Mouse (Mus musculus): ENCODE data around the gene Vmn2r112. TPM values are rescaled to one million over a fixed set of nuclear protein-coding genes. Genes with fewer than 3 reads are reported as not detected.
"Not testable (repeated sequence)": the region's sequence is repeated elsewhere in the genome, so short reads cannot be mapped to it uniquely, and the experiment has no call there.

Gene Vmn2r112
- not detected for total RNA-seq (2021)
- not detected in 2 replicates for polyA plus RNA-seq (2012; rRNA removed)
- long read RNA-seq, result 0 reads

DNA sequence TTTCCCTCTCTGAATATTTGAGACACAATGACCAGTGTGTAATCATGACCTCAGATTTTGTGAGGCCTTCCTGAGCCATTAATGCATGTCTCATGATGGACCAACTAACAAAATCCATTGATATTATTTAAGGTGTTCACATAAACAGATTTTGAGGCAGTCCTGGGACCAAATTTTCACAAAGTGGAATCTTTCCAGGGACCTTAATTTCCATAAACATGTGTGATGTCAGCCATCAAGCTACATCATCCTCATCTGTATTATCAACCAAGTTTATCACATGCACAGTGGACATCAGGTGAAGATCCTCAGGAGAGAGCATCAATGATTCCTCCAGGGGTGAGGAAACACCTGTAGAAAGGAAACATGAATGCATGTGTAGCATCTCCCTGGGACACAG, at the start of gene Vmn2r112:
Vmn2r112 (plus strand) TSS at position 301 of the 400 bp plus-strand sequence.
- not testable (repeated sequence) for DNase-seq

- DNase-seq, result not testable (repeated sequence)
Measured at GRCm38 (mm10) chr17:22573382-22573781, 27.4 kb upstream of the Vmn2r112 start, which contains the start of gene Vmn2r111. Vmn2r111 (minus strand) TSS chr17:22573482.

GRCm38 (mm10) chr17:22630646-22631045, 29.9 kb downstream of the Vmn2r112 start:
- no peak for DNase-seq

Other genes starting within 250 kb of the Vmn2r112 start
- gene Zfp944, start 239.6 kb upstream of the Vmn2r112 start, total RNA-seq (2021), result 1 to 10 TPM; 7.7 to 7.8 TPM
- 2.8 and 2.9 TPM in 2 replicates for gene Zfp944, start 239.6 kb upstream of the Vmn2r112 start, polyA plus RNA-seq (2012; rRNA removed)
- 1 to 10 TPM; 9.3 to 9.9 TPM for gene Zfp758, start 239.5 kb upstream of the Vmn2r112 start, total RNA-seq (2021)
- gene Zfp758, start 239.5 kb upstream of the Vmn2r112 start, polyA plus RNA-seq (2012; rRNA removed), result 0.40 and 0.67 TPM in 2 replicates
- 1 to 10 TPM; 7.1 to 7.8 TPM for gene Zfp946, start 176.7 kb upstream of the Vmn2r112 start, total RNA-seq (2021)
- gene Zfp946, start 176.7 kb upstream of the Vmn2r112 start, polyA plus RNA-seq (2012; rRNA removed), result 2.8 and 3.2 TPM in 2 replicates
- gene Vmn2r111, start 27.5 kb upstream of the Vmn2r112 start, total RNA-seq (2021), result not detected
- not detected in 2 replicates for gene Vmn2r111, start 27.5 kb upstream of the Vmn2r112 start, polyA plus RNA-seq (2012; rRNA removed)